Mouse (Mus musculus): ENCODE measurements at regions not wholly inside any gene's neighbourhood (a gene's known extent, or its start where the extent isn't known, plus 50 kb on each side); places are given as distances from the start of the nearest gene placed in this dataset.

- TF ChIP-seq GATA1 (IDR thresholded peaks at IDR 0.05; ENCODE audit: borderline replicate concordance, low read length): no peak
- no peak for TF ChIP-seq FLI1 (IDR thresholded peaks at IDR 0.05; ENCODE audit: low read length)
Measured at GRCm38 (mm10) chr19:54585326-54585725, 541.4 kb downstream of the Adra2a start.

All from megakaryocyte, embryonic 14.5 days (primary cell).